ENCODE assay signal across 18 mouse cellular contexts in genomic region chr14:41000801-41001200, GRCm38 (mm10). TPM values are rescaled to one million over a fixed set of nuclear protein-coding genes. Genes with fewer than 3 reads are reported as not detected.
DNase-seq lines count a peak whose midpoint lies in the region; ATAC-seq lines count a peak whose summit lies in the region.
"Had no signal": no experiment of that assay in that cellular context is flagged by ENCODE, and none has a peak within 500 bp of the region (broad histone marks: within the 10 kb centered on the region; RNA-seq: fewer than 3 reads in every experiment).

No protein-coding gene starts in this region.

- no peak overlapping the region for H3K27ac ChIP-seq in embryonic facial prominence, embryonic 11.5 days (replicated peaks; ENCODE audit: low read depth, low read length)
- H3K27ac ChIP-seq in limb, embryonic 13.5 days: no peak overlapping the region
- H3K27ac ChIP-seq: embryonic facial prominence, embryonic 12.5 days; forebrain, embryonic 15.5 days; hindbrain, embryonic 13.5 days; hindbrain, postnatal 0 days had no signal

- H3K36me3 ChIP-seq in embryonic facial prominence, embryonic 11.5 days (replicated peaks; ENCODE audit: control insufficient read depth, insufficient read depth, low read depth, low read length): no peaks in the 10 kb centered on the region; the same call in 1 of the 2 replicates
- H3K36me3 ChIP-seq in limb, embryonic 13.5 days: peaks cover 19% of the 10 kb centered on the region

- 26% methylated on average over 4 of the region's 4 CpGs for WGBS in embryonic facial prominence, embryonic 11.5 days
- WGBS in limb, embryonic 13.5 days: 16% methylated on average over 4 of the region's 4 CpGs

- DNase-seq in heart, adult 11 months: peak; percentile 79
- no peak for DNase-seq in heart, postnatal 14 days
- peak; percentile 39 for DNase-seq in NIH3T3 (ENCODE audit: low read depth)
- peak; percentile 53 for DNase-seq in embryonic facial prominence, embryonic 11.5 days (ENCODE audit: low spot score)
- no peak for DNase-seq in thymus, adult 18-20 months
- DNase-seq in right cerebral cortex, postnatal 36 days (ENCODE audit: low spot score in 2 of 2): no peak
- DNase-seq in thymus, postnatal 4 days: no peak
- DNase-seq: adrenal gland, adult 8-10 months; adrenal gland, postnatal 36 days; cerebellum, adult 2 months; cerebellum, postnatal 10 days; gastrocnemius, postnatal 10 days; heart, postnatal 10 days had no signal

- no peak overlapping the region for H3K4me2 ChIP-seq in embryonic facial prominence, embryonic 11.5 days (ENCODE audit: low read depth, low read length)
- H3K4me2 ChIP-seq in limb, embryonic 13.5 days (replicated peaks): no peak overlapping the region
- H3K4me2 ChIP-seq: embryonic facial prominence, embryonic 12.5 days; forebrain, embryonic 15.5 days; hindbrain, embryonic 13.5 days had no signal

- intact Hi-C loops in heart, postnatal 14 days (cut with DNase I): no loop called here

- 0 out of 2 replicates have a peak, but pooled peaks cover 3% of the 10 kb centered on the region for H3K4me1 ChIP-seq in embryonic facial prominence, embryonic 11.5 days (ENCODE audit: control insufficient read depth, insufficient read depth, low read length)
- H3K4me1 ChIP-seq in limb, embryonic 13.5 days: peaks cover 19% of the 10 kb centered on the region

- ATAC-seq in embryonic facial prominence, embryonic 11.5 days (replicated peaks; ENCODE audit: insufficient number of reproducible peaks, low FRiP score, low TSS enrichment, low read depth): no peak
- 0 out of 2 replicates have a peak, but pooled peaks have one; percentile 4 for ATAC-seq in limb, embryonic 13.5 days (ENCODE audit: low FRiP score, low read depth)
- ATAC-seq: forebrain, embryonic 15.5 days; hindbrain, postnatal 0 days had no signal

- no peak overlapping the region for H3K4me3 ChIP-seq in embryonic facial prominence, embryonic 11.5 days (ENCODE audit: low read depth, low read length)
- no peak overlapping the region for H3K4me3 ChIP-seq in limb, embryonic 13.5 days
- H3K4me3 ChIP-seq: embryonic facial prominence, embryonic 12.5 days; forebrain, embryonic 15.5 days; hindbrain, embryonic 13.5 days had no signal

- no peaks in the 10 kb centered on the region for H3K27me3 ChIP-seq in embryonic facial prominence, embryonic 11.5 days (ENCODE audit: control insufficient read depth, insufficient read depth, low read length)
- peaks cover 4% of the 10 kb centered on the region; the same call in 1 of the 2 replicates for H3K27me3 ChIP-seq in limb, embryonic 13.5 days
- H3K27me3 ChIP-seq: forebrain, embryonic 15.5 days; hindbrain, embryonic 13.5 days had no signal

- no peaks in the 10 kb centered on the region for H3K9me3 ChIP-seq in embryonic facial prominence, embryonic 11.5 days (replicated peaks; ENCODE audit: control insufficient read depth, low read length)
- H3K9me3 ChIP-seq in limb, embryonic 13.5 days: no peaks in the 10 kb centered on the region
- H3K9me3 ChIP-seq: embryonic facial prominence, embryonic 12.5 days; forebrain, embryonic 15.5 days; hindbrain, embryonic 13.5 days had no signal

- H3K9ac ChIP-seq in embryonic facial prominence, embryonic 11.5 days (replicated peaks; ENCODE audit: low read length): no peak overlapping the region
- H3K9ac ChIP-seq in limb, embryonic 13.5 days: no peak overlapping the region
- H3K9ac ChIP-seq: embryonic facial prominence, embryonic 12.5 days; forebrain, embryonic 15.5 days; hindbrain, embryonic 13.5 days had no signal

RNA-seq across cellular contexts. Expression of gene Fam213a, which starts 12.8 kb away (rescaled TPM):
- 10 to 100 TPM; 17.1 to 22.2 TPM for total RNA-seq in heart, postnatal 14 days (2021)
- 33.1 and 42.1 TPM in 2 replicates for polyA plus RNA-seq in embryonic facial prominence, embryonic 11.5 days (2014; fragmentation: Nextera tagmentation; extraction: Ambion mirVana)
- polyA plus RNA-seq in limb, embryonic 13.5 days (2015; fragmentation: Nextera tagmentation; extraction: Ambion mirVana): 39.3 and 41.6 TPM in 2 replicates

RNA-seq across cellular contexts. Expression of gene Tspan14, which starts 34.2 kb away (rescaled TPM):
- 10 to 100 TPM; 27.9 to 28.7 TPM for total RNA-seq in heart, postnatal 14 days (2021)
- polyA plus RNA-seq in embryonic facial prominence, embryonic 11.5 days (2014; fragmentation: Nextera tagmentation; extraction: Ambion mirVana): 92.5 and 95.0 TPM in 2 replicates
- polyA plus RNA-seq in limb, embryonic 13.5 days (2015; fragmentation: Nextera tagmentation; extraction: Ambion mirVana): 68.4 and 68.7 TPM in 2 replicates

Comparison
In these comparisons a context has a peak if more than half of its experiments do, and no peak if none do; other contexts are left out.
1. DNase-seq: peak in heart, adult 11 months (single experiment), NIH3T3 (single experiment) and embryonic facial prominence, embryonic 11.5 days (single experiment); none in heart, postnatal 14 days (0 of 2), thymus, adult 18-20 months (0 of 2), right cerebral cortex, postnatal 36 days (0 of 2) and thymus, postnatal 4 days (single experiment).